Mouse (Mus musculus): ENCODE data around the gene Dtx2. TPM values are rescaled to one million over a fixed set of nuclear protein-coding genes. Genes with fewer than 3 reads are reported as not detected.
A peak's percentile ranks its signal among the peaks of the same experiment; 100 is the strongest.

Gene Dtx2
- total and polyA plus RNA-seq, 3 experiments, result 16.0 to 43.7 (median 20.4) TPM

- TF ChIP-seq IRF4 (IDR thresholded peaks at IDR 0.05; ENCODE audit: low read depth, low read length) (peak; percentile 89), RCOR1 (conservative IDR thresholded peaks at IDR 0.05; ENCODE audit: low read depth, low read length) (no peak), USF2 (conservative IDR thresholded peaks at IDR 0.05; ENCODE audit: low read depth, low read length) (no peak), ZKSCAN1 (IDR thresholded peaks at IDR 0.05; ENCODE audit: borderline replicate concordance, low read depth, low read length) (no peak), CHD1 (IDR thresholded peaks at IDR 0.05; ENCODE audit: low read depth, low read length) (no peak), BHLHE40 (IDR thresholded peaks at IDR 0.05; ENCODE audit: low read depth, low read length) (peak; percentile 62), KAT2A (IDR thresholded peaks at IDR 0.05; ENCODE audit: insufficient replicate concordance, low read length) (no peak)
Observed at GRCm38 (mm10) chr5:135990601-135991000, 4.0 kb upstream of the Dtx2 start (continued).

GRCm38 (mm10) chr5:135993381-135993965 is 1.1 kb upstream of the Dtx2 start:
- no peaks in the 10 kb centered on the region for H3K27me3 ChIP-seq (replicated peaks)
- dilution Hi-C loops (cut with MboI; ENCODE audit: extremely low pct_ligation_motif_present, extremely low pct_unique_long_range_greater_than_20kb, low sequenced_read_pairs), result no loop called here
- TF ChIP-seq CTCF (conservative IDR thresholded peaks at IDR 0.05 in 1 of 2, IDR thresholded peaks at IDR 0.05 in 1 of 2; ENCODE audit: low read depth in 2 of 2, low read length in 2 of 2) (no peak), GABPA (IDR thresholded peaks at IDR 0.05; ENCODE audit: insufficient replicate concordance, low read depth, low read length) (no peak), MAX (IDR thresholded peaks at IDR 0.05; ENCODE audit: low read length) (no peak), USF2 (conservative IDR thresholded peaks at IDR 0.05; ENCODE audit: low read depth, low read length) (no peak), JUN (IDR thresholded peaks at IDR 0.05; ENCODE audit: insufficient read depth, low read depth, low read length) (no peak), BHLHE40 (IDR thresholded peaks at IDR 0.05; ENCODE audit: low read depth, low read length) (no peak), RCOR1 (conservative IDR thresholded peaks at IDR 0.05; ENCODE audit: low read depth, low read length) (no peak), IRF4 (IDR thresholded peaks at IDR 0.05; ENCODE audit: low read depth, low read length) (no peak), HCFC1 (IDR thresholded peaks at IDR 0.05; ENCODE audit: low read depth, low read length) (no peak), MAZ (IDR thresholded peaks at IDR 0.05; ENCODE audit: low read depth, low read length) (no peak), TBP (conservative IDR thresholded peaks at IDR 0.05; ENCODE audit: low read depth, low read length) (no peak), NELFE (IDR thresholded peaks at IDR 0.05; ENCODE audit: low read depth, low read length) (no peak), USF1 (IDR thresholded peaks at IDR 0.05; ENCODE audit: low read depth, low read length) (no peak)

GRCm38 (mm10) chr5:135994335-135994724 is 270 bp upstream of the Dtx2 start:
- Histone ChIP-seq H3K9ac (ENCODE audit: insufficient read depth, low read depth) (no peak overlapping the region), H3K79me2 (replicated peaks; ENCODE audit: control insufficient read depth, extremely low read depth, insufficient read depth, poor library complexity, severe bottlenecking) (peaks cover 5% of the 10 kb centered on the region; the same call in 1 of the 2 replicates), H3K4me2 (ENCODE audit: insufficient read depth, low read depth, poor library complexity, severe bottlenecking) (no peak overlapping the region), H3K4me3 (replicated peaks in 1 of 3; ENCODE audit: low read depth in 2 of 3, low read length in 2 of 3, poor library complexity in 1 of 3) (peak overlapping the region in 1 of 3 experiments; percentile 84), H3K36me3 (replicated peaks in 1 of 2; ENCODE audit: control insufficient read depth in 1 of 2, insufficient read depth in 1 of 2, low read length in 1 of 2) (peaks cover 16 to 30% of the 10 kb centered on the region in 2 experiments), H3K4me1 (ENCODE audit: control insufficient read depth in 1 of 2, insufficient read depth in 2 of 2) (peaks cover 11 to 68% of the 10 kb centered on the region in 2 experiments), H3K27me3 (replicated peaks) (no peaks in the 10 kb centered on the region), H3K9me3 (replicated peaks; ENCODE audit: low read length) (peaks cover 4% of the 10 kb centered on the region), H3K27ac (ENCODE audit: insufficient read depth, low read depth) (no peak overlapping the region)
- dilution Hi-C loops (cut with MboI; ENCODE audit: extremely low pct_ligation_motif_present, extremely low pct_unique_long_range_greater_than_20kb, low sequenced_read_pairs), result no loop called here
- DNase-seq (ENCODE audit: extremely low read depth), result no peak
- TF ChIP-seq CHD2 (IDR thresholded peaks at IDR 0.05; ENCODE audit: low read length) (no peak), GABPA (IDR thresholded peaks at IDR 0.05; ENCODE audit: insufficient replicate concordance, low read depth, low read length) (no peak), ETS1 (conservative IDR thresholded peaks at IDR 0.05; ENCODE audit: low read depth, low read length) (no peak), TCF12 (IDR thresholded peaks at IDR 0.05; ENCODE audit: low read depth, low read length) (no peak), EP300 (IDR thresholded peaks at IDR 0.05; ENCODE audit: low read length) (no peak), BHLHE40 (IDR thresholded peaks at IDR 0.05; ENCODE audit: low read depth, low read length) (no peak), MYC (IDR thresholded peaks at IDR 0.05; ENCODE audit: low read depth, low read length) (no peak), MAFK (IDR thresholded peaks at IDR 0.05; ENCODE audit: insufficient replicate concordance, low read length) (no peak), USF1 (IDR thresholded peaks at IDR 0.05; ENCODE audit: low read depth, low read length) (no peak), TBP (conservative IDR thresholded peaks at IDR 0.05; ENCODE audit: low read depth, low read length) (no peak), RAD21 (IDR thresholded peaks at IDR 0.05; ENCODE audit: low read depth, low read length) (no peak), NRF1 (IDR thresholded peaks at IDR 0.05; ENCODE audit: low read depth, low read length) (no peak), PAX5 (IDR thresholded peaks at IDR 0.05; ENCODE audit: low read length) (no peak), JUN (IDR thresholded peaks at IDR 0.05; ENCODE audit: insufficient read depth, low read depth, low read length) (no peak), POLR2A (IDR thresholded peaks at IDR 0.05; ENCODE audit: low read depth, low read length) (no peak), RCOR1 (conservative IDR thresholded peaks at IDR 0.05; ENCODE audit: low read depth, low read length) (no peak), MAZ (IDR thresholded peaks at IDR 0.05; ENCODE audit: low read depth, low read length) (no peak)
- in situ Hi-C loops (cut with MboI; ENCODE audit: low pct_ligation_motif_present, low pct_unique_long_range_greater_than_20kb, low sequenced_read_pairs), result loop anchor here (5.0 kb wide), 1 partner anchor 33 kb away; no protein-coding TSS in a partner anchor

More at GRCm38 (mm10) chr5:135993381-135993965, 1.1 kb upstream of the Dtx2 start:
- no peak for DNase-seq (ENCODE audit: extremely low read depth)
- Histone ChIP-seq H3K4me3 (replicated peaks in 1 of 3; ENCODE audit: low read depth in 2 of 3, low read length in 2 of 3, poor library complexity in 1 of 3) (no peak overlapping the region), H3K9ac (ENCODE audit: insufficient read depth, low read depth) (no peak overlapping the region), H3K9me3 (replicated peaks; ENCODE audit: low read length) (no peaks in the 10 kb centered on the region), H3K36me3 (replicated peaks in 1 of 2; ENCODE audit: control insufficient read depth in 1 of 2, insufficient read depth in 1 of 2, low read length in 1 of 2) (peaks cover 10 to 23% of the 10 kb centered on the region in 2 experiments), H3K79me2 (replicated peaks; ENCODE audit: control insufficient read depth, extremely low read depth, insufficient read depth, poor library complexity, severe bottlenecking) (peaks cover 5% of the 10 kb centered on the region; the same call in 1 of the 2 replicates), H3K27ac (ENCODE audit: insufficient read depth, low read depth) (no peak overlapping the region), H3K4me2 (ENCODE audit: insufficient read depth, low read depth, poor library complexity, severe bottlenecking) (no peak overlapping the region), H3K4me1 (ENCODE audit: control insufficient read depth in 1 of 2, insufficient read depth in 2 of 2) (peaks cover 11 to 62% of the 10 kb centered on the region in 2 experiments)
- in situ Hi-C loops (cut with MboI; ENCODE audit: low pct_ligation_motif_present, low pct_unique_long_range_greater_than_20kb, low sequenced_read_pairs), result loop anchor here (5.0 kb wide), 1 partner anchor 34 kb away; no protein-coding TSS in a partner anchor

Data from CH12.LX (cell line).